Mouse (Mus musculus): Measurements from ENCODE around the gene Foxk2. TPM values are rescaled to one million over a fixed set of nuclear protein-coding genes. Genes with fewer than 3 reads are reported as not detected.
A peak's percentile ranks its signal among the peaks of the same experiment; 100 is the strongest.
"Not testable (repeated sequence)": the region's sequence is repeated elsewhere in the genome, so short reads cannot be mapped to it uniquely, and the experiment has no call there.

Gene Foxk2
- total RNA-seq, 2 experiments from 2014 or later = 86.2 to 92.6 TPM

- no peak for DNase-seq (ENCODE audit: low spot score in 2 of 2)
- intact Hi-C loops (cut with DNase I) = no loop called here
Observed at GRCm38 (mm10) chr11:121261074-121261473, 1.3 kb downstream of the Foxk2 start.

GRCm38 (mm10) chr11:121277516-121277915, 17.7 kb downstream of the Foxk2 start:
- intact Hi-C loops (cut with DNase I) = no loop called here
- no peak for DNase-seq (ENCODE audit: low spot score in 2 of 2)

- no peak for DNase-seq (ENCODE audit: low spot score in 2 of 2)
- intact Hi-C loops (cut with DNase I) = no loop called here
Observed at GRCm38 (mm10) chr11:121278011-121278410, 18.2 kb downstream of the Foxk2 start.

- intact Hi-C loops (cut with DNase I) = no loop called here
Observed at GRCm38 (mm10) chr11:121282911-121283310, 23.1 kb downstream of the Foxk2 start.

GRCm38 (mm10) chr11:121289859-121290258, 30.1 kb downstream of the Foxk2 start:
- intact Hi-C loops (cut with DNase I) = loop anchor here (2.0 kb wide), 1 partner anchor 53 kb away; the partner anchor contains the start of gene Narf
- DNase-seq (ENCODE audit: low spot score in 2 of 2) = no peak

More at GRCm38 (mm10) chr11:121282911-121283310, 23.1 kb downstream of the Foxk2 start:
- no peak for DNase-seq (ENCODE audit: low spot score in 2 of 2)

GRCm38 (mm10) chr11:121294771-121295170, 35.0 kb downstream of the Foxk2 start:
- no peak for DNase-seq (ENCODE audit: low spot score in 2 of 2)
- intact Hi-C loops (cut with DNase I) = no loop called here

GRCm38 (mm10) chr11:121298493-121298892, 38.7 kb downstream of the Foxk2 start:
- DNase-seq (ENCODE audit: low spot score in 2 of 2) = no peak
- intact Hi-C loops (cut with DNase I) = no loop called here

GRCm38 (mm10) chr11:121300265-121300664, 40.5 kb downstream of the Foxk2 start:
- intact Hi-C loops (cut with DNase I) = no loop called here
- no peak for DNase-seq (ENCODE audit: low spot score in 2 of 2)

GRCm38 (mm10) chr11:121305371-121305770, 45.6 kb downstream of the Foxk2 start:
- intact Hi-C loops (cut with DNase I) = no loop called here
- peak; percentile 57 to 95 for DNase-seq (ENCODE audit: low spot score in 2 of 2)

- intact Hi-C loops (cut with DNase I) = loop anchor here (2.0 kb wide), 1 partner anchor 16 kb away; no protein-coding TSS in a partner anchor
- peak in 1 of 2 experiments; percentile 84 for DNase-seq (ENCODE audit: low spot score in 2 of 2)
Observed at GRCm38 (mm10) chr11:121306608-121307007, 46.8 kb downstream of the Foxk2 start.

- not testable (repeated sequence) for DNase-seq (ENCODE audit: low spot score in 2 of 2)
- intact Hi-C loops (cut with DNase I) = loop anchor here (2.0 kb wide), 1 partner anchor 15 kb away; no protein-coding TSS in a partner anchor
Observed at GRCm38 (mm10) chr11:121307712-121308111, 47.9 kb downstream of the Foxk2 start.

- no peak for DNase-seq (ENCODE audit: low spot score in 2 of 2)
- intact Hi-C loops (cut with DNase I) = no loop called here
Observed at GRCm38 (mm10) chr11:121326034-121326433, 66.2 kb downstream of the Foxk2 start.

GRCm38 (mm10) chr11:121326681-121327080, 66.9 kb downstream of the Foxk2 start:
- intact Hi-C loops (cut with DNase I) = no loop called here

GRCm38 (mm10) chr11:121328206-121328605, 68.4 kb downstream of the Foxk2 start:
- intact Hi-C loops (cut with DNase I) = no loop called here
- DNase-seq (ENCODE audit: low spot score in 2 of 2) = no peak

More at GRCm38 (mm10) chr11:121326681-121327080, 66.9 kb downstream of the Foxk2 start:
- no peak for DNase-seq (ENCODE audit: low spot score in 2 of 2)

- intact Hi-C loops (cut with DNase I) = no loop called here
- peak in 1 of 2 experiments; percentile 54 for DNase-seq (ENCODE audit: low spot score in 2 of 2)
Observed at GRCm38 (mm10) chr11:121328619-121329018, 68.8 kb downstream of the Foxk2 start.

- no peak for DNase-seq (ENCODE audit: low spot score in 2 of 2)
- intact Hi-C loops (cut with DNase I) = no loop called here
Observed at GRCm38 (mm10) chr11:121331641-121332040, 71.9 kb downstream of the Foxk2 start.

GRCm38 (mm10) chr11:121339647-121340046, 79.9 kb downstream of the Foxk2 start:
- DNase-seq (ENCODE audit: low spot score in 2 of 2) = no peak
- intact Hi-C loops (cut with DNase I) = no loop called here

- no peak for DNase-seq (ENCODE audit: low spot score in 2 of 2)
- intact Hi-C loops (cut with DNase I) = no loop called here
Observed at GRCm38 (mm10) chr11:121340287-121340686, 80.5 kb downstream of the Foxk2 start.

GRCm38 (mm10) chr11:121342423-121342822, 82.6 kb downstream of the Foxk2 start:
- DNase-seq (ENCODE audit: low spot score in 2 of 2); intact Hi-C loops (cut with DNase I): not testable (repeated sequence)

GRCm38 (mm10) chr11:121347036-121347435, 87.2 kb downstream of the Foxk2 start:
- intact Hi-C loops (cut with DNase I) = no loop called here
- DNase-seq (ENCODE audit: low spot score in 2 of 2) = no peak

- intact Hi-C loops (cut with DNase I) = no loop called here
- no peak for DNase-seq (ENCODE audit: low spot score in 2 of 2)
Observed at GRCm38 (mm10) chr11:121348166-121348565, 88.4 kb downstream of the Foxk2 start.

- DNase-seq (ENCODE audit: low spot score in 2 of 2); intact Hi-C loops (cut with DNase I): not testable (repeated sequence)
Observed at GRCm38 (mm10) chr11:121348727-121349126, 88.9 kb downstream of the Foxk2 start.
